Mouse (Mus musculus) embryonic facial prominence, embryonic 14.5 days (tissue): ENCODE results near the gene Hoxd10. TPM values are rescaled to one million over a fixed set of nuclear protein-coding genes. Genes with fewer than 3 reads are reported as not detected.

ENCODE experiments used
- ATAC-seq: fragments of 200-750 bp; cut with Nextera tagmentation; 2 replicates; pipeline ENCODE4 v1.8.0; 2017; ENCODE audit warnings: low read depth, moderate number of reproducible peaks, moderate TSS enrichment
- DNase-seq: peaks from one replicate; pipeline ENCODE4 v3.0.0-alpha.2; 2015; ENCODE audit warnings: low spot score
- H3K27ac ChIP-seq: fragments of 300-500 bp; sonication (generic); replicated peaks from 2 replicates; pipeline ENCODE4 v1.5.1; 2014; ENCODE audit warnings: low read depth, mild to moderate bottlenecking, low read length, moderate library complexity
- H3K27me3 ChIP-seq: fragments of 300-500 bp; sonication (generic); replicated peaks from 2 replicates; pipeline ENCODE4 v1.6.1; 2014; ENCODE audit warnings: low read length; ENCODE audit not compliant: control insufficient read depth, insufficient read depth
- H3K36me3 ChIP-seq: fragments of 300-500 bp; sonication (generic); 2 replicates; pipeline ENCODE4 v1.6.1; 2014; ENCODE audit warnings: low read length, mixed read lengths; ENCODE audit not compliant: control insufficient read depth, insufficient read depth
- H3K4me1 ChIP-seq: fragments of 300-500 bp; sonication (generic); 2 replicates; pipeline ENCODE4 v1.6.1; 2014; ENCODE audit warnings: antibody characterized with exemption, low read length; ENCODE audit not compliant: control insufficient read depth, insufficient read depth
- H3K4me2 ChIP-seq: fragments of 300-500 bp; sonication (generic); 2 replicates; pipeline ENCODE4 v1.6.1; 2014; ENCODE audit warnings: low read depth, mild to moderate bottlenecking, low read length, moderate library complexity, mixed read lengths
- H3K4me3 ChIP-seq: fragments of 300-500 bp; sonication (generic); 2 replicates; pipeline ENCODE4 v1.5.1; 2014; ENCODE audit warnings: low read depth, mild to moderate bottlenecking, low read length
- H3K9ac ChIP-seq: fragments of 300-500 bp; sonication (generic); 2 replicates; pipeline ENCODE4 v1.6.1; 2014; ENCODE audit warnings: low read depth, mild to moderate bottlenecking, low read length, moderate library complexity, mixed read lengths
- H3K9me3 ChIP-seq: fragments of 300-500 bp; sonication (generic); 2 replicates; pipeline ENCODE4 v1.6.1; 2016; ENCODE audit warnings: low read length; ENCODE audit not compliant: control insufficient read depth
- WGBS: fragments of 180-500 bp; shearing (Covaris S2); extraction: QIAGEN DNeasy Blood & Tissue Kit; methylation state at CpG from one replicate; pipeline ENCODE4 v1.1.7; 2014; 5-methylcytosine and 5-hydroxymethylcytosine counted together
- polyA plus RNA-seq: library from polyadenylated mRNA; unstranded; fragments of >200 nt; fragmentation: Nextera tagmentation; extraction: Ambion mirVana; gene quantifications from 2 replicates; pipeline ENCODE4 v1.2.1, GENCODE M21; 2014

The Hoxd10 gene
- polyA plus RNA-seq, 1 experiment from 2014 or later = 0.45 TPM

DNA sequence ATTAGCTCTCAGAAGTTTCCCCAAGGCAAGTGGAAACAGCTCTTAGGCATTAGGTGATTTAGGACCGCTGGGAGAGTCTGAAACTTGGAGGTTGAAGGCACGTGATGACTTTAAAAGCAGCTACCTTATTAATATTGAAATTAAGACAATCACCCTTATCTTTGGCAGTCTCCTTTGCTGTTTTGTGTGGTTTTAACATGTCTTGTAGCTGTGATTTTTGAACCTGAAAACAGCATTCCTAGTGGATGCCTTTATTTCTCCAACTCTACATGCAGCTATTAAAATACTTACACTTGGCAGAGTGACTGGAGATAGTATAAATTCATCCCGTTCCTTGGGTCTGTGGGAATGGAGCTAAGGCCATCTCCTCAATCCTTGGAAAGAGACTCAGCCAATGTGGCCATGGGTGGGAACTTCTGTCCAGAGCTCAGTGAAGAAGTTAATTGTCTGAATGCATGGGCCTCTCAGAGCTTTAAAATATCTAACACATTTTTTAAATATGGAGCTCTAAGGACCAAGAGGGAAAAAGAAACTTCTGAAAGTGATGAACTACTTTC lies 21.0 kb upstream of the Hoxd10 start:
- no peak overlapping the region for H3K9ac ChIP-seq
- peaks cover 98% of the 10 kb centered on the region for H3K27me3 ChIP-seq
- H3K4me2 ChIP-seq = no peak overlapping the region
- H3K27ac ChIP-seq = no peak overlapping the region
- no peaks in the 10 kb centered on the region for H3K36me3 ChIP-seq
- no peaks in the 10 kb centered on the region for H3K9me3 ChIP-seq
- WGBS = under 1% methylated on average over 3 of the region's 3 CpGs
- no peak for ATAC-seq
- no peak for DNase-seq
- peaks cover 4% of the 10 kb centered on the region; the same call in 1 of the 2 replicates for H3K4me1 ChIP-seq
- no peak overlapping the region for H3K4me3 ChIP-seq

DNA sequence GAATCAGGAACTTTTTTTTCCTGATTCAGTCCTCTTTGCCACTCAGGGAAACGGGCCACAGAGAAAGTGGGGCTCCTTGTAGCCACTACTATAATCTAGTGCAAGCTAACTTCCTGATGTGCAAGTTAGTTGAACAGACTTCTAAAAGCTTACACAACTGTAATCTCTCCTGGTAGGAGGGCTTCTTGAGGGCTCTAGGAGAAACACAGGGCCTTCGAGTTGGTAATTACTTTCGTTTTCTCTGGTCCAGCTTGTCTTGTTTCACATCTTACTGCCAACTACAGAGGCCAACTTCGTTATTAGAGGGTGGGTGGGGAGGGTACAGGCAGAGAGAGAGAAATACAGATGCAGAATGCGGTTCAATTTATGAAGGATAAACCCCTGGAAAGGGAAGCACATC lies 19.9 kb upstream of the Hoxd10 start:
- Histone ChIP-seq H3K36me3 (no peaks in the 10 kb centered on the region), H3K9me3 (no peaks in the 10 kb centered on the region), H3K27me3 (peaks cover 100% of the 10 kb centered on the region), H3K27ac (no peak overlapping the region), H3K4me2 (no peak overlapping the region), H3K4me3 (no peak overlapping the region), H3K9ac (no peak overlapping the region), H3K4me1 (peaks cover 4% of the 10 kb centered on the region; the same call in 1 of the 2 replicates)
- DNase-seq (no peak), ATAC-seq (no peak)
- 15% methylated on average over 5 of the region's 5 CpGs for WGBS

DNA sequence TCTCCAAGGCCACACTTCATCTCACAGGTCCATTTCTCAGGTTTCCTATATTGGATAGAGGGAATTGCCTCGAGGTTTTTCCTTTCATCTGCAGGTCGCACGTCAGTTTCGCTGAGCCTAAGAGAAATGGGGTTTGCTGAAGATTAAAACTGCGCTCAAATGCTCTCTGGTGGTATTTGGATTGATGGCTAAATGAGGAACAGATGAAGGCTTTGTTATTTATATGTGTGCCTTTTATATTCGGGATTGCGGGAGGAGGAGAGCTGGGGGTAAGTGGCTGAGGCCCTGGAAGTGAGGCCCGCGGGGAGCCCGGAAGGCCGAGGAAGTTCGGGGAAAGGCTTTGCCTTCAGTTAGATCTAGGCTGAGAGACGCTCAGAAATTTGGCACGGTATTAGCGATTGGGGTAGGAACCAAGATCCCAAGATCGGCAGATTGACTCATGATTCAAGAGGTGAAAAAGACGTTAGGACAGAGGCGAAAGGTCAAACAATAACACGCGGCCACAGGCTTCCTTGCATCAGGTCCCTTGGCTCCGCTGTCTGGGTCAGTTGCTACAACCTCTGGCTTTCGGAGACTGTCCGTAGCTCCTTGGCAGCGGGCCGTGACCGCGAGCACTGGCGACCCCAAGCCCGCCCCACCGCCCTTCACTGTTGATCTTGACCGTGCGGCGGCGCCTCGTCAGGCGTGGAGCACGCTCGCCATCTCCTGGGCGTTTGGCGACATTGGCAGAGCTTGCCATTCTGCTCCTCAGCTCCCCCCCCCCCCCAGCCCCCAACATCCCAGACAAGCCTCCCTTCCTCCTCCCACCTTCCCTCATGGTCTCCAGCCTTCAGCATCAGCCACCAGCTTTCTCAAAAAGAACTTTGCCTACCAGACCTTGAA lies 19.0 kb upstream of the Hoxd10 start:
- ATAC-seq (peak; percentile 71), DNase-seq (peak; percentile 61)
- H3K4me2 ChIP-seq = peak overlapping the region; percentile 56
- WGBS = 2% methylated on average over 40 of the region's 40 CpGs
- peaks cover 4% of the 10 kb centered on the region; the same call in 1 of the 2 replicates for H3K4me1 ChIP-seq
- H3K27ac ChIP-seq = no peak overlapping the region
- H3K9me3 ChIP-seq = no peaks in the 10 kb centered on the region
- H3K4me3 ChIP-seq = peak overlapping the region; percentile 31
- no peaks in the 10 kb centered on the region for H3K36me3 ChIP-seq
- no peak overlapping the region for H3K9ac ChIP-seq
- H3K27me3 ChIP-seq = peaks cover 100% of the 10 kb centered on the region

DNA sequence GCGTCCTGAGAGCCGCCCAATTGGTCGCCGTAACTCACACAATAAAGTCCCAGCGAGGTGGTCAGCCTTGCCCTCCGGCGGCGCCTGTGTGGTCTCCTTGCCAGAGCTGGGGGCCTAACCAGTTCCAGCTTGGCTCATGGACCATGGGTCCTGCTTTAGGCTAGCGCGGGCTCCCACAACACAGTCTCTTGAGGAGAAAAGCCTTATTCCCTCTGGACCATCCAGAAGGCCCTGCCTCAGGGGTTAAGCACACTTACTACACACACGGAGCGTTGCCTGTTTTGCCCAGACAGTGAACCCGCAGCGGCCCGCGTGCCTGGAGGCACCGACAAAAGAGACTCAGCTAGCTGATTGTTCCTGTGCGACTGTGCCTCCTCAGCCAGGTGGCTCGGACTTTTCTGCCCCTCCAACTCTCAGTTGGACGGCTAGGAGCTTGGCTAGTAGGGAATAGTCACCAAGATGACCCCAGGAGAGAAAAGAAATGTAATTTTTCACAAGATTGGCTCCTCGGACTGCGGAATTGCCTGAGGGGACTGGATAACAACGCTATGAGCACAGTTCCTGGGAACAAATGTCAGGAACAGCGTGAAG lies 17.8 kb upstream of the Hoxd10 start:
- H3K9me3 ChIP-seq = no peaks in the 10 kb centered on the region
- DNase-seq (no peak), ATAC-seq (no peak)
- WGBS = 1% methylated on average over 24 of the region's 24 CpGs
- no peak overlapping the region for H3K27ac ChIP-seq
- H3K4me1 ChIP-seq = peaks cover 4% of the 10 kb centered on the region; the same call in 1 of the 2 replicates
- H3K36me3 ChIP-seq = no peaks in the 10 kb centered on the region
- H3K27me3 ChIP-seq = peaks cover 100% of the 10 kb centered on the region
- no peak overlapping the region for H3K9ac ChIP-seq
- H3K4me3 ChIP-seq = no peak overlapping the region
- no peak overlapping the region for H3K4me2 ChIP-seq

DNA sequence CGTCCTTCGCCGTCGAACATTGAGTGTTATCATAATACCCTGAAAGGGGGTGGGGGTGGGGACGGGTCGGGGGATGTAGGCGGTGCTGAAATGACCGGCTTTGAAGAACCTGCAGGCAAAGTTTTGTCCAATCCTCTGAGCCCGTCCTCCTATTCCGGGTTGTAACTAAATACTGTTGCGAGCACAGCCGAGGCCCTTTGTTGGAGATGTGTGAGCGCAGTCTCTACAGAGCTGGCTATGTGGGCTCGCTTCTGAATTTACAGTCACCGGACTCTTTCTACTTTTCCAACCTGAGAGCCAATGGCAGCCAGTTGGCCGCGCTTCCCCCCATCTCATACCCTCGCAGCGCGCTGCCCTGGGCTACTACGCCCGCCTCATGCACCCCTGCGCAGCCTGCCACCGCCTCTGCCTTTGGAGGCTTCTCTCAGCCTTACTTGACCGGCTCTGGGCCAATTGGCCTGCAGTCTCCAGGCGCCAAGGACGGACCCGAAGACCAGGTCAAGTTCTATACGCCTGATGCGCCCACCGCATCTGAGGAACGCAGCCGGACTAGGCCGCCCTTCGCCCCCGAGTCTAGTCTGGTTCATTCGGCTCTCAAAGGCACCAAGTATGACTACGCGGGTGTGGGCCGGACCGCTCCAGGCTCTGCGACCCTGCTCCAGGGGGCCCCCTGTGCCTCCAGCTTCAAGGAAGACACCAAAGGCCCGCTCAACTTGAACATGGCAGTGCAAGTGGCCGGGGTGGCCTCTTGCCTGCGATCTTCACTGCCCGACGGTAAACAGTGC lies 16.7 kb upstream of the Hoxd10 start, which contains the start of gene Hoxd12:
Gene Hoxd12 (plus strand): TSS at position 133 of the 785 bp plus-strand sequence.
- Histone ChIP-seq H3K9me3 (no peaks in the 10 kb centered on the region), H3K4me2 (no peak within 1 kb of the TSS), H3K4me1 (peaks cover 4% of the 10 kb centered on the region; the same call in 1 of the 2 replicates), H3K4me3 (no peak within 1 kb of the TSS), H3K9ac (no peak within 1 kb of the TSS), H3K27ac (no peak within 1 kb of the TSS), H3K36me3 (no peaks in the 10 kb centered on the region), H3K27me3 (peaks cover 100% of the 10 kb centered on the region)
- 1% methylated on average over 46 of the region's 47 CpGs for WGBS
- ATAC-seq (no peak), DNase-seq (no peak)

DNA sequence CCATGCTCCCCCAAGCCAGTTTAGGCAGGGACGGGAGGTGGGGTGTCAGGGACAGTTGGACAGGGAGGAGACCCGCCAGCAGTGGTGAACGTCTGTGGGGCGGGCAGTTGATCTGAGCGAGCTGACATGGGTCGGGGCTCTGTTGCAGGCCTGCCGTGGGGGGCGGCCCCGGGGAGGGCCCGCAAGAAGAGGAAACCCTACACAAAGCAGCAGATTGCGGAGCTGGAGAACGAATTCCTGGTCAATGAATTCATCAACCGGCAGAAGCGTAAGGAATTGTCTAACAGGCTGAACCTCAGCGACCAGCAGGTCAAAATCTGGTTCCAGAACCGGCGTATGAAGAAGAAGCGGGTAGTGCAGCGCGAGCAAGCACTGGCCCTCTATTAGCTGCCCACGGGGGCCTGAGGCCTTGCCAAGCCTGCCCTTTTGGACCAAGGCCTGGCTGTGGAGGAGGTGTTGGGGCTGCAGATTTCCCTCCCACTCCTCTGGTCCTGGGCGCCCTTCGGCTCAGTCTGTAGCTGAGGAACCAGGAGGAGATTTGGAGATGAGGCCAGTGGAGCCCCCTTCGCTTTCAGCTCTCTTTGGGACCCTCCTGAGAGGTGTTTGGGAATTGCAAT lies 15.9 kb upstream of the Hoxd10 start:
- Histone ChIP-seq H3K9me3 (no peaks in the 10 kb centered on the region), H3K4me3 (no peak overlapping the region), H3K9ac (no peak overlapping the region), H3K27me3 (peaks cover 100% of the 10 kb centered on the region), H3K4me1 (peaks cover 4% of the 10 kb centered on the region; the same call in 1 of the 2 replicates), H3K36me3 (no peaks in the 10 kb centered on the region), H3K27ac (no peak overlapping the region), H3K4me2 (no peak overlapping the region)
- ATAC-seq (no peak), DNase-seq (no peak)
- WGBS = 3% methylated on average over 20 of the region's 24 CpGs

DNA sequence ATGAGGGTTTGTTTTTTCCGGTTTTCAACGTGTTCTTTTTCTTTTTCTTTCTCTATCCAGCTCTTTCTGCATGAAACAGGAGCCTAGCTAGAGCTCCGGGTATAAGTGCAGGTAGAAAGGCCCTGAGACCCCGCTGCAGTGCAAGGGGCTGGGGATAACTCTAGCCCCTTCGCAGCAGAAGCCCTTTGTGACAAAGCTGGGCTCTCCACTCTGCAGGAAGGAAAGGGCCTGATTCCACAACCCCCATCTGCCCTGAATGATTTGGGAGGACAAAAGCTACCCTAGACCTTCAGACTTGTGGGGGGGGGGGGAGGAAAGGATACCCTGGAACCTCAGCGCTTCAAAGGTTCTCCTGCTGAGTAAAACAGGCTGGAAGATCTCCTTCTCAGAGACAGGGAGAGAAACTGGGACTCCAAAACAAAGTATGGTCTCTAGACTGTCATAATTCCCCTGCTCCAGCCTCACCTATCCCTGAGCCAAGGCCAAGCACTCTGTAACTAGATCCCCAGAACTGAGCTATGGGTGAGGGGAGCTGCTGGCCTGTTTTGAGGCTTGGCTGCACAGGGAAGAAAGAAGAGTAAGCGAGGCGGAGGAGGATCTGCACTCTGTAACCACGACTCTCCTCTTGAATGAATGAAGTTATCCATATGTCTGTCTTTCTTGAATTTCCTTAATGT lies 15.2 kb upstream of the Hoxd10 start:
- DNase-seq (no peak), ATAC-seq (no peak)
- no peaks in the 10 kb centered on the region for H3K9me3 ChIP-seq
- whole genome bisulfite sequencing = 6% methylated on average over 9 of the region's 9 CpGs
- peaks cover 4% of the 10 kb centered on the region; the same call in 1 of the 2 replicates for H3K4me1 ChIP-seq
- H3K9ac ChIP-seq = no peak overlapping the region
- H3K4me2 ChIP-seq = no peak overlapping the region
- no peak overlapping the region for H3K27ac ChIP-seq
- H3K27me3 ChIP-seq = peaks cover 100% of the 10 kb centered on the region
- no peak overlapping the region for H3K4me3 ChIP-seq
- H3K36me3 ChIP-seq = no peaks in the 10 kb centered on the region
